Mouse (Mus musculus) brain, embryonic 14.5 days (tissue): ENCODE data around the gene Prkag2.

ENCODE experiments used
- CTCF ChIP-seq: fragments of 200-500 bp; IDR thresholded peaks from 2 replicates; pipeline ENCODE4 v1.5.1; 2012; ENCODE audit warnings: inconsistent platforms, mild to moderate bottlenecking, moderate library complexity, borderline replicate concordance; ENCODE audit not compliant: insufficient read depth, insufficient read length; ENCODE audit errors: extremely low read depth
- POLR2A ChIP-seq: fragments of 200-500 bp; IDR thresholded peaks from 2 replicates; pipeline ENCODE4 v1.6.1; 2012; ENCODE audit warnings: mild to moderate bottlenecking, inconsistent platforms, borderline replicate concordance; ENCODE audit not compliant: poor library complexity, insufficient read depth, insufficient read length, severe bottlenecking; ENCODE audit errors: extremely low read depth

GRCm38 (mm10) chr5:25079766-25080265, 20.6 kb downstream of the Prkag2 start:
- TF ChIP-seq POLR2A (no peak), CTCF (no peak)
